Mouse (Mus musculus) limb, embryonic 14.5 days (tissue): ENCODE measurements around the gene Rfx4. TPM values are rescaled to one million over a fixed set of nuclear protein-coding genes. Genes with fewer than 3 reads are reported as not detected.

Experiments
- ATAC-seq: fragments of 200-750 bp; cut with Nextera tagmentation; 2 replicates; pipeline ENCODE4 v1.8.0; 2017; ENCODE audit warnings: low read depth, moderate number of reproducible peaks, moderate TSS enrichment; ENCODE audit not compliant: low FRiP score
- DNase-seq: peaks from one replicate; pipeline ENCODE4 v3.0.0-alpha.2; 2015; ENCODE audit warnings: low spot score
- H3K27ac ChIP-seq: fragments of 300-500 bp; sonication (generic); replicated peaks from 2 replicates; pipeline ENCODE4 v1.5.1; 2014; ENCODE audit warnings: low read depth, mild to moderate bottlenecking, low read length, moderate library complexity, mixed read lengths
- H3K27me3 ChIP-seq: fragments of 300-500 bp; sonication (generic); 2 replicates; pipeline ENCODE4 v1.6.1; 2014; ENCODE audit warnings: low read length, mixed read lengths; ENCODE audit not compliant: control insufficient read depth, insufficient read depth
- H3K36me3 ChIP-seq: fragments of 300-500 bp; sonication (generic); 2 replicates; pipeline ENCODE4 v1.6.1; 2014; ENCODE audit warnings: mild to moderate bottlenecking, low read length, moderate library complexity, mixed read lengths; ENCODE audit not compliant: control insufficient read depth, insufficient read depth
- H3K4me1 ChIP-seq: fragments of 300-500 bp; sonication (generic); 2 replicates; pipeline ENCODE4 v1.6.1; 2014; ENCODE audit warnings: antibody characterized with exemption, low read length, mixed read lengths; ENCODE audit not compliant: control insufficient read depth, insufficient read depth
- H3K4me2 ChIP-seq: fragments of 300-500 bp; sonication (generic); replicated peaks from 2 replicates; pipeline ENCODE4 v1.6.1; 2014; ENCODE audit warnings: low read depth, mild to moderate bottlenecking, low read length, moderate library complexity; ENCODE audit not compliant: severe bottlenecking
- H3K4me3 ChIP-seq: fragments of 300-500 bp; sonication (generic); replicated peaks from 2 replicates; pipeline ENCODE4 v1.5.1; 2014; ENCODE audit warnings: low read length
- H3K9ac ChIP-seq: fragments of 300-500 bp; sonication (generic); 2 replicates; pipeline ENCODE4 v1.6.1; 2014; ENCODE audit warnings: mild to moderate bottlenecking, low read depth, low read length, moderate library complexity; ENCODE audit not compliant: severe bottlenecking
- H3K9me3 ChIP-seq: fragments of 300-500 bp; sonication (generic); 2 replicates; pipeline ENCODE4 v1.6.1; 2016; ENCODE audit warnings: low read length; ENCODE audit not compliant: control insufficient read depth
- POLR2A ChIP-seq: fragments of 200-500 bp; IDR thresholded peaks from 2 replicates; pipeline ENCODE4 v1.8.0; 2012; ENCODE audit warnings: inconsistent platforms, mild to moderate bottlenecking, moderate library complexity, borderline replicate concordance; ENCODE audit not compliant: insufficient read depth, insufficient read length; ENCODE audit errors: extremely low read depth
- WGBS: fragments of 180-500 bp; shearing (Covaris S2); extraction: QIAGEN DNeasy Blood & Tissue Kit; methylation state at CpG from one replicate; pipeline ENCODE4 v1.1.7; 2014; 5-methylcytosine and 5-hydroxymethylcytosine counted together
- polyA plus RNA-seq, 2 experiments: library from polyadenylated mRNA; depleted of rRNA in 1 of 2; stranded (reverse) in 1 of 2; unstranded in 1 of 2; fragments of >200 nt; fragmentation: Nextera tagmentation in 1 of 2; extraction: Ambion mirVana in 1 of 2; gene quantifications; 2 replicates each; pipeline versions ENCODE4 v1.2.1 to v1.2.3; 2012 to 2014

Rfx4 gene
- polyA plus RNA-seq, 2 experiments = 0.12 to 0.41 TPM

GRCm38 (mm10) chr10:84785339-84785738 is 29.5 kb downstream of the Rfx4 start:
- no peaks in the 10 kb centered on the region for H3K36me3 ChIP-seq
- no peaks in the 10 kb centered on the region for H3K4me1 ChIP-seq
- no peak overlapping the region for H3K27ac ChIP-seq
- ATAC-seq (no peak), DNase-seq (no peak)
- H3K9ac ChIP-seq = no peak overlapping the region
- no peaks in the 10 kb centered on the region for H3K27me3 ChIP-seq
- no peak for TF ChIP-seq POLR2A
- no peak overlapping the region for H3K4me3 ChIP-seq
- no peak overlapping the region for H3K4me2 ChIP-seq
- no peaks in the 10 kb centered on the region for H3K9me3 ChIP-seq
- 84% methylated on average over 4 of the region's 4 CpGs for WGBS

GRCm38 (mm10) chr10:84790323-84790722 is 34.5 kb downstream of the Rfx4 start:
- Histone ChIP-seq H3K4me1 (no peaks in the 10 kb centered on the region), H3K9me3 (no peaks in the 10 kb centered on the region), H3K27ac (no peak overlapping the region), H3K4me2 (no peak overlapping the region), H3K4me3 (no peak overlapping the region), H3K9ac (no peak overlapping the region), H3K27me3 (no peaks in the 10 kb centered on the region), H3K36me3 (no peaks in the 10 kb centered on the region)
- no peak for ATAC-seq
- DNase-seq = no peak
- 87% methylated on average over 8 of the region's 8 CpGs for WGBS
- TF ChIP-seq POLR2A = no peak

GRCm38 (mm10) chr10:84791181-84791580 is 35.3 kb downstream of the Rfx4 start:
- no peak for ATAC-seq
- Histone ChIP-seq H3K9me3 (no peaks in the 10 kb centered on the region), H3K9ac (no peak overlapping the region), H3K4me1 (no peaks in the 10 kb centered on the region), H3K4me3 (no peak overlapping the region), H3K27me3 (no peaks in the 10 kb centered on the region), H3K36me3 (no peaks in the 10 kb centered on the region), H3K4me2 (no peak overlapping the region), H3K27ac (no peak overlapping the region)
- WGBS = 96% methylated on average over 3 of the region's 3 CpGs
- no peak for DNase-seq
- TF ChIP-seq POLR2A = no peak

GRCm38 (mm10) chr10:84801521-84801920 is 45.7 kb downstream of the Rfx4 start:
- Histone ChIP-seq H3K27me3 (no peaks in the 10 kb centered on the region), H3K27ac (no peak overlapping the region), H3K9ac (no peak overlapping the region), H3K4me1 (no peaks in the 10 kb centered on the region), H3K4me2 (no peak overlapping the region), H3K36me3 (no peaks in the 10 kb centered on the region), H3K4me3 (no peak overlapping the region), H3K9me3 (no peaks in the 10 kb centered on the region)
- no peak for DNase-seq
- ATAC-seq = no peak
- no peak for TF ChIP-seq POLR2A
- 88% methylated on average over 6 of the region's 6 CpGs for WGBS

GRCm38 (mm10) chr10:84803216-84803844 is 47.5 kb downstream of the Rfx4 start:
- TF ChIP-seq POLR2A = no peak
- no peak overlapping the region for H3K4me3 ChIP-seq
- H3K36me3 ChIP-seq = no peaks in the 10 kb centered on the region
- WGBS = 78% methylated on average over 13 of the region's 13 CpGs
- no peak overlapping the region for H3K27ac ChIP-seq
- no peaks in the 10 kb centered on the region for H3K4me1 ChIP-seq
- no peak overlapping the region for H3K9ac ChIP-seq
- H3K4me2 ChIP-seq = no peak overlapping the region
- DNase-seq (no peak), ATAC-seq (no peak)
- H3K9me3 ChIP-seq = no peaks in the 10 kb centered on the region
- no peaks in the 10 kb centered on the region for H3K27me3 ChIP-seq
